Mouse (Mus musculus) Patski (cell line): ENCODE data around the gene Wdr95. TPM values are rescaled to one million over a fixed set of nuclear protein-coding genes. Genes with fewer than 3 reads are reported as not detected.

ENCODE experiments used
- ATAC-seq: fragments of 100-300 bp; one replicate; pipeline ENCODE4 v1.8.0; 2021
- CTCF ChIA-PET: fragments of 350-600 bp; sonication (Branson Sonifier 250); formaldehyde crosslinking; loops from one replicate; lab custom pipeline; 2022; ENCODE audit warnings: inconsistent platforms; lab: Charles Lee
- POLR2A ChIA-PET: fragments of 350-600 bp; sonication (Branson Sonifier 250); formaldehyde crosslinking; loops from one replicate; lab custom pipeline; 2022; ENCODE audit warnings: antibody characterized with exemption, inconsistent platforms; lab: Charles Lee
- DNase-seq: peaks from one replicate; pipeline ENCODE4 v3.0.0-alpha.2; 2011; ENCODE audit warnings: low read depth, low spot score
- H3K27me3 ChIP-seq: fragments of 371-371 bp; one replicate; pipeline ENCODE4 v1.5.1; 2021
- CTCF ChIP-seq: fragments of 100-300 bp; IDR thresholded peaks from one replicate; pipeline ENCODE4 v1.5.1; 2021
- in situ Hi-C: fragments of 300-500 bp; cut with MboI; formaldehyde crosslinking; loops from 3 replicates; pipeline ENCODE4 v1.11.1; 2018; ENCODE audit warnings: low pct_unique_long_range_greater_than_20kb, mixed read lengths
- polyA plus RNA-seq: library from polyadenylated mRNA; unstranded; gene quantifications from one replicate; pipeline ENCODE4 v1.2.3, GENCODE M21; 2021

The Wdr95 gene
- polyA plus RNA-seq, result 0.03 TPM

DNA sequence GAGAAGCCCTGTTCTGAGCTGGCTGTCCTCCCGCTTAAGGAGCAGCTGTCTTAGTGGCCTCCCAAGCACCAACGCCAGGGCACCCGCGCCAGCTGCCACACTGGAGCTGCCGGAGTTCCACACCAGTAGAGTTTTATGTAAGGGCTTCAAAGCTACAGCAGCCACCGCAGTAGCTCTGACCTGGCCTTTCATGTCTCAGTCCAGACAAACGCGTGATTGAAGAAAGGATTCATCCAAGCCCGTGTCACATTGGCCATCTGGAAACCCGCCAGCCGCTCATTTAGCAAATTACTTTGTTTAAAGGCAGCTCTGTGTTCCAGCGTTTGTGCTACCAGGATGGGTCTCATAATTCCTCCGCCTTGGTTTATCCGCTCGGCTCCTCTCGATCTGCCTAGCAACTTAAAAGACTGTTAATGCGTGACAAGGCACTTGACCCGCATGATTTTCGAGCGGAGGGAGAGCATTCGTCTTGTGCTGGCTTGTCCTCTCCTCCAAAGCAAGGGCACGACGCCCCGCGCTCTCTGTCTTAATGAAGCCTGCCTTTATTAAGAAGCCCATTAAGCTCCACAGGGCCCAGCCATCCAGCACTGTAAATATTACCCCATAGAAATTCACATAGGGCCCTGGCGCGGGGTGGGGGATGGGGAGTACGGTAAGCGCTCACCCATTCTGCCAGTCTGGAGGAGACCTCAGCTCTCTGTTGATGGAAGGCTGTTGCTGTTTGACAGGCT, at the start of gene Wdr95:
TSS of gene Wdr95 (plus strand) at position 681 of the 731 bp plus-strand sequence.
- CTCF ChIA-PET, result no interaction called here
- TF ChIP-seq CTCF, result no peak
- no peaks in the 10 kb centered on the region for H3K27me3 ChIP-seq
- in situ Hi-C loops, result loop anchor here (5.0 to 10.0 kb wide), 3 partner anchors 84 to 453 kb away; no protein-coding TSS in a partner anchor
- POLR2A ChIA-PET, result interaction anchor here (0.6 to 1.0 kb wide), 2 partner anchors 34 to 108 kb away, joined by 3 read pairs; partner anchors contain the start of gene Hsph1
- ATAC-seq (no peak), DNase-seq (no peak)

- in situ Hi-C loops, result no loop called here
- ChIA-PET POLR2A (interaction anchor here (0.6 kb wide), 1 partner anchor 985 kb away, joined by 3 read pairs; no protein-coding TSS in a partner anchor), CTCF (interaction anchor here (1.1 kb wide), 1 partner anchor 8 kb away, joined by 3 read pairs; no protein-coding TSS in a partner anchor)
Observed at GRCm38 (mm10) chr5:149481920-149482319, 46.6 kb upstream of the Wdr95 start.

DNA sequence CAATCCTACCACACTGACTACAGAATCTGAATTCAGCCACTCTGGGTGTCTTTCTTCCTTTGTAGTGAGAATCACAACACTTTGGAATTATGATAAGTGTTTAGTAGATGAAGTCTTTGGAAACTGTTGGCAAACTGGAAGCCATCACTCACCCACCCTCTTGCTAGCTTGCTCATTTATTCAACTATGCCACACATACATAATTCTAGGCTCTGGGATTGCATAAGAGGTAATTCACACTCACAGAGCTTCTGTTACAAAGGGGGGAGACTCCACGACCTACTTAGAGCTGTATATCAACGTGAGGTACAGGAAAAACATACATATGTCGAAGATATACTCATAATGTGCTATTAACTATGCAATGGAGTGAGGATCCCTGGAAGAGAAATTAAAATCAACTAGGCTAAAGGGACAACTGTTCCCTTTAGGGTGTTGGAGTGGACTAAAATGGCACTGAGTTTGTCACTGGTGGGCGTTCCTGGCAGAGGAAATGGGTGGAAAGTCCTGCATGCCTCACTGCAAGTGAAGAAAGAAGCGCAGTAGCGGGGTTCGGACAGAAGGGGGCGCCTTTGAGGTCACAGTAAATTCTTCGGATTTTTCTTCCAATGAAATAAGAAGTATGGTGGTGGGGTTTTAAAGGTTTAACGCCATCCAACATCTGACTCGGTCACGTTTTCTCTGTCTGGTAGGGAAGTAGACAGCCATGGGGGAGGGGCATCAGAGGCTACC, 45.0 kb upstream of the Wdr95 start:
- peak; percentile 68 for TF ChIP-seq CTCF
- in situ Hi-C loops, result no loop called here
- ChIA-PET POLR2A (no interaction called here), CTCF (interaction anchor here (1.0 to 1.8 kb wide), 2 partner anchors 31 to 41 kb away, joined by 3 to 4 read pairs; no protein-coding TSS in a partner anchor)
- ATAC-seq, result no peak
- no peaks in the 10 kb centered on the region for H3K27me3 ChIP-seq
- no peak for DNase-seq

More at GRCm38 (mm10) chr5:149481920-149482319, 46.6 kb upstream of the Wdr95 start:
- no peak for DNase-seq
- no peak for TF ChIP-seq CTCF
- ATAC-seq, result no peak
- H3K27me3 ChIP-seq, result no peaks in the 10 kb centered on the region

DNA sequence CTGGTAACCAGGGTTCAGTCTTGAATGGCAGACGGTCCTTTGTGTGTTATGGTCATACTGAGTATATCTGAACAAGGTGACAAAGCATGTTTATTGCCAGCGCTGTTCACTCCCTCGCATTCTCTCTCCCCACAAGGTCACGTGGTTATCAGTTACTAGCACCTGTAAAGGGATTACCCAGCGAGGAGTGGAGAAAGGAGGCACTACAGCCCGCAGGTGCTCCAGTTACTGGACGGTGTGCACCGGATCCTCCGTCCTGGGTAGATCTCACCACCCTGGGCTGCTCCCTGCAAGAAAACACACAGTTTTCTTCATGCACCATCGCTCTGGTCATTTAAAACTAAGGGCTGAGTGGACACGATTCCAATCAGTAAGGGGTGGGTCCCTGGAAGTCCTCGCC, 44.2 kb upstream of the Wdr95 start:
- no peak for ATAC-seq
- POLR2A ChIA-PET, result interaction anchor here (0.7 kb wide), 1 partner anchor 983 kb away, joined by 3 read pairs; no protein-coding TSS in a partner anchor
- no peak for DNase-seq
- no peak for TF ChIP-seq CTCF
- in situ Hi-C loops, result no loop called here
- CTCF ChIA-PET, result interaction anchor here (1.0 to 1.8 kb wide), 3 partner anchors 24 to 41 kb away, joined by 3 to 5 read pairs (median 4); no protein-coding TSS in a partner anchor
- no peaks in the 10 kb centered on the region for H3K27me3 ChIP-seq

- ATAC-seq (no peak), DNase-seq (no peak)
- ChIA-PET CTCF (interaction anchor here (1.2 to 1.4 kb wide), 2 partner anchors 12 to 25 kb away, joined by 3 to 5 read pairs; no protein-coding TSS in a partner anchor), POLR2A (no interaction called here)
- in situ Hi-C loops, result no loop called here
- no peak for TF ChIP-seq CTCF
- no peaks in the 10 kb centered on the region for H3K27me3 ChIP-seq
Observed at GRCm38 (mm10) chr5:149485447-149485846, 43.0 kb upstream of the Wdr95 start.

DNA sequence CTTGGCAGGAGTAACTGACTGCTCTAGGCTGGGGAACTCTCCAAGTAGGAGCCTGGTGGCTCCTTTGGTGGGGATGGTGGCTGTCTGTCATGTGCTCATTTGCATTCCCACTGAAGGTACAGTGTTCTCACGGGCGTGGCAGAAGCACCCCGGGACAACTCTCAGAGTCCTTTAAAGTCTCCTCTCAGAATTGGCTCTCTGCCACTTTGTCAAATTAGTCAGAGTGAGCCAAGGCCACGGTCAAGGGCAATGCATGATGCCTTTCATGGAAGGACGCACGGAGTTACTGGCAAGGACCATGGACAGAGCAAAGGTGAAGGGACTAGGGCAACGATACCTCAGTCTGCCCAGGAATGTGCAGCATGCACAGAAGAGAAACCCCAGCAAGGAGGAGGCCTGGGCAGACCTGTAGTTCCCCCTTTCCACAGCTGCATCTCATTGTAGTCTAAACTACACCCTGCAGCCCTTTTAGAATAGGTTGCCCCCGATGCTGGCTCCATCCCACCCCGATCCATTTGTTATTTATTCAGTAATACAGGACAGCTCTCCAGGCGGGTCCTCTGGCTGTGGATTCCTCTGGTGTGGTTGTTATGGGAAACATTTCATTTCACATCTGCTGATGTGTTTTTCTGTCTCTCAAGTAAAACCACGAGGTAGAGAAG, 40.0 kb upstream of the Wdr95 start:
- DNase-seq (no peak), ATAC-seq (no peak)
- TF ChIP-seq CTCF, result no peak
- H3K27me3 ChIP-seq, result no peaks in the 10 kb centered on the region
- ChIA-PET CTCF (no interaction called here), POLR2A (interaction anchor here (1.0 kb wide), 1 partner anchor 135 kb away, joined by 3 read pairs; no protein-coding TSS in a partner anchor)
- in situ Hi-C loops, result no loop called here

- DNase-seq (no peak), ATAC-seq (no peak)
- ChIA-PET CTCF (no interaction called here), POLR2A (no interaction called here)
- TF ChIP-seq CTCF, result no peak
- in situ Hi-C loops, result no loop called here
- no peaks in the 10 kb centered on the region for H3K27me3 ChIP-seq
Observed at GRCm38 (mm10) chr5:149489136-149489535, 39.3 kb upstream of the Wdr95 start.

- CTCF ChIA-PET, result no interaction called here
- POLR2A ChIA-PET, result interaction anchor here (1.1 kb wide), 1 partner anchor 17 kb away, joined by 3 read pairs; no protein-coding TSS in a partner anchor
- DNase-seq (no peak), ATAC-seq (no peak)
- in situ Hi-C loops, result no loop called here
- no peak for TF ChIP-seq CTCF
- H3K27me3 ChIP-seq, result no peaks in the 10 kb centered on the region
Observed at GRCm38 (mm10) chr5:149490275-149490674, 38.2 kb upstream of the Wdr95 start.

- no peak for TF ChIP-seq CTCF
- no peaks in the 10 kb centered on the region for H3K27me3 ChIP-seq
- DNase-seq (no peak), ATAC-seq (no peak)
- ChIA-PET CTCF (interaction anchor here (1.3 kb wide), 1 partner anchor 29 kb away, joined by 3 read pairs; no protein-coding TSS in a partner anchor), POLR2A (no interaction called here)
- in situ Hi-C loops, result no loop called here
Observed at GRCm38 (mm10) chr5:149495655-149496054, 32.8 kb upstream of the Wdr95 start.
